Mouse (Mus musculus) small intestine, adult 2 months (tissue): ENCODE measurements around the gene Alox15. TPM values are rescaled to one million over a fixed set of nuclear protein-coding genes. Genes with fewer than 3 reads are reported as not detected.

Experiments
- H3K27ac ChIP-seq: fragments of 200-500 bp; 2 replicates; pipeline ENCODE4 v1.5.1; 2012; ENCODE audit warnings: low read depth, low read length, control low read depth, inconsistent platforms; ENCODE audit not compliant: insufficient read depth
- H3K27me3 ChIP-seq: fragments of 200-500 bp; 2 replicates; pipeline ENCODE4 v1.6.1; 2012; ENCODE audit warnings: mild to moderate bottlenecking, moderate library complexity, low read length, inconsistent platforms; ENCODE audit not compliant: control insufficient read depth, insufficient read depth
- H3K36me3 ChIP-seq: fragments of 200-500 bp; 2 replicates; pipeline ENCODE4 v1.6.1; 2012; ENCODE audit warnings: mild to moderate bottlenecking, low read length, control low read depth, inconsistent platforms; ENCODE audit not compliant: control insufficient read depth, insufficient read depth
- H3K4me1 ChIP-seq: fragments of 200-500 bp; 2 replicates; pipeline ENCODE4 v1.6.1; 2012; ENCODE audit warnings: low read length, inconsistent platforms, mixed read lengths; ENCODE audit not compliant: control insufficient read depth, insufficient read depth, insufficient read length
- H3K4me3 ChIP-seq: fragments of 200-500 bp; 2 replicates; pipeline ENCODE4 v1.5.1; 2012; ENCODE audit warnings: low read depth, mild to moderate bottlenecking, control low read depth, inconsistent platforms, low read length, moderate library complexity
- CTCF ChIP-seq: fragments of 200-500 bp; IDR thresholded peaks from 2 replicates; pipeline ENCODE4 v1.5.1; 2012; ENCODE audit warnings: low read depth, mild to moderate bottlenecking, control low read depth, inconsistent platforms, low read length, moderate library complexity, mixed read lengths; ENCODE audit not compliant: insufficient replicate concordance, insufficient read length; ENCODE audit errors: extremely low read depth
- POLR2A ChIP-seq: fragments of 200-500 bp; IDR thresholded peaks from 2 replicates; pipeline ENCODE4 v1.6.1; 2012; ENCODE audit warnings: low read depth, mild to moderate bottlenecking, control low read depth, inconsistent platforms, low read length, moderate library complexity
- WGBS: fragments of 180-500 bp; shearing (Covaris S2); methylation state at CpG from one replicate; pipeline ENCODE4 v1.1.7; 2018; 5-methylcytosine and 5-hydroxymethylcytosine counted together
- polyA plus RNA-seq: library from polyadenylated mRNA; depleted of rRNA; stranded (reverse); fragments of >200 nt; gene quantifications from 2 replicates; pipeline ENCODE4 v1.2.3, GENCODE M21; 2012; rRNA removed

Gene Alox15
- 3.2 and 8.7 TPM in 2 replicates for polyA plus RNA-seq

DNA sequence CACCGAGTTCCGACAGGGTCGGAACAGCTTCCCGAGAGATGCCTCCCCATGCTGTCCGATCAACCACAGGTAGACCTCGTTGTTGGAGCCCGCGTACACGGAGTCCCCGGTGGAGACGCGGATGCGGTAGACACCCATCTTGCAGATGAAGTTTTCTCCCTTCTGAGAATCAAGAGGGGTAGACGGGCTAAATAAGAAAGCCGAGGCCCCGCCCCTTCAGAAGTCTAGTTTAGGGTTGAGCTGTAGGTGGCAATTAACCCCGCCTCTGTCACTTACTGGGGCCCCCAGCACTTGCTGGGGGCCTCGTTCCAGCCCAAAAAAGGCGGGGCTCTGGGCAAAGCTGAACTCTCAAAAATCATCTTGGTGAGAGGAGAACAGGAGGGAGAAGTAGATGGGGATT lies at the start of gene Alox15:
Alox15 (minus strand) TSS at position 164 of the 400 bp plus-strand sequence.
- 1% methylated on average over 19 of the region's 19 CpGs for WGBS
- Histone ChIP-seq H3K4me3 (peak within 1 kb of the TSS; percentile 35; the same call in 1 of the 2 replicates), H3K27me3 (peaks cover 18% of the 10 kb centered on the region), H3K4me1 (no peaks in the 10 kb centered on the region), H3K27ac (no peak within 1 kb of the TSS), H3K36me3 (no peaks in the 10 kb centered on the region)
- TF ChIP-seq POLR2A (no peak), CTCF (no peak)

DNA sequence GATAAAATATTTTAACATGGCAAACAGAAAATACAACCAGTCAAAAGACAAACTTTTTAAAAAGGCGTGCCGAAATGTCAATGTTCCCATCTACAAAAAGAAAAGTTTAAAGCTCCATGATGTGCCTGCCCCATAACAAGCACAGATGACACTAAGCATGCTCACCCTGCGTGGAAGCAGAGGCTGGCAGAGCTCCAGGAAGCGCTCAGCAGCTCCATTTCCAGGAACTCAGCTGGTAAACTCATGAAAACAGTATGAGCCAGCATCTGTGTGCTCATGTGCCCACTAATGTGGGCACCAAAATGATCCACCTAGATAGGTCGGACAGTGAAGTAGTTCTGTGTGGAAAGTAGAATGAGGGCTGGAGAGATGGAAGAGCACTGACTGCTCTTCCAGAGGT lies 37.6 kb upstream of the Alox15 start:
- 79% methylated on average over 5 of the region's 5 CpGs for WGBS
- Histone ChIP-seq H3K4me1 (no peaks in the 10 kb centered on the region), H3K27ac (no peak overlapping the region), H3K27me3 (no peaks in the 10 kb centered on the region), H3K36me3 (peaks cover 19% of the 10 kb centered on the region), H3K4me3 (no peak overlapping the region)
- TF ChIP-seq CTCF: no peak
- no peak for TF ChIP-seq POLR2A

DNA sequence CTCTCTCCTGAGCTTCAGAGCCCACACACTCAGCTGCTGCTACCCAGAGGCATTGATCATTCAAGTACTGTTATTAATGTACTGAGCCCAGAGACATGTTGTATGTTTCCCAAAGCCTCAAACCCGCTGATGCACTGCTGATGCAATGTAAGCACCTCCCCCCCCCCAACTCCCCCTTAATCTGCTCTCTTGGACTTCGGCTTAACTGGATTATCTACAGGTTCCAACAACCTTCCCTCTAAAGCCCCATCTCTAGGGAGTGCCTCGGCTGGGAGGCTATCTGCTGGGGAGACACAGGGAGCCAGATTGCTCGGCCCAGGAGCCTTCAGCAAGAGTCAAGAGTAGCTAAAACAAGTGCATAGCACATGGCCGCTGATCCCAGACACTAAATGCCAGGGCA lies 35.6 kb upstream of the Alox15 start:
- 75% methylated on average over 5 of the region's 5 CpGs for WGBS
- H3K27ac ChIP-seq: no peak overlapping the region
- H3K4me1 ChIP-seq: no peaks in the 10 kb centered on the region
- no peaks in the 10 kb centered on the region for H3K27me3 ChIP-seq
- peaks cover 8% of the 10 kb centered on the region for H3K36me3 ChIP-seq
- TF ChIP-seq POLR2A: no peak
- no peak for TF ChIP-seq CTCF
- H3K4me3 ChIP-seq: no peak overlapping the region

GRCm38 (mm10) chr11:70384136-70384535 lies 32.3 kb upstream of the Alox15 start:
- TF ChIP-seq CTCF (no peak), POLR2A (no peak)
- H3K27ac ChIP-seq: no peak overlapping the region
- no peaks in the 10 kb centered on the region for H3K27me3 ChIP-seq
- no peak overlapping the region for H3K4me3 ChIP-seq
- 0 out of 2 replicates have a peak, but pooled peaks cover 3% of the 10 kb centered on the region for H3K36me3 ChIP-seq
- H3K4me1 ChIP-seq: no peaks in the 10 kb centered on the region
- WGBS: 63% methylated on average over 3 of the region's 3 CpGs

- H3K36me3 ChIP-seq: 0 out of 2 replicates have a peak, but pooled peaks cover 3% of the 10 kb centered on the region
- H3K27me3 ChIP-seq: no peaks in the 10 kb centered on the region; the same call in 1 of the 2 replicates
- H3K27ac ChIP-seq: no peak overlapping the region
- no peak overlapping the region for H3K4me3 ChIP-seq
- H3K4me1 ChIP-seq: no peaks in the 10 kb centered on the region
- WGBS: 82% methylated on average over 2 of the region's 2 CpGs
- TF ChIP-seq POLR2A: no peak
- no peak for TF ChIP-seq CTCF
These were observed 29.5 kb upstream of the Alox15 start for GRCm38 (mm10) chr11:70381330-70381729.

GRCm38 (mm10) chr11:70380478-70381005 lies 28.7 kb upstream of the Alox15 start:
- Histone ChIP-seq H3K4me3 (no peak overlapping the region), H3K36me3 (0 out of 2 replicates have a peak, but pooled peaks cover 2% of the 10 kb centered on the region), H3K27me3 (no peaks in the 10 kb centered on the region; the same call in 1 of the 2 replicates), H3K4me1 (no peaks in the 10 kb centered on the region), H3K27ac (no peak overlapping the region)
- no peak for TF ChIP-seq CTCF
- no peak for TF ChIP-seq POLR2A
- 52% methylated on average over 1 of the region's 1 CpGs for WGBS

GRCm38 (mm10) chr11:70376054-70376453 lies 24.2 kb upstream of the Alox15 start:
- H3K27me3 ChIP-seq: no peaks in the 10 kb centered on the region; the same call in 1 of the 2 replicates
- WGBS: 54% methylated on average over 6 of the region's 6 CpGs
- no peaks in the 10 kb centered on the region for H3K36me3 ChIP-seq
- TF ChIP-seq CTCF (no peak), POLR2A (no peak)
- no peak overlapping the region for H3K4me3 ChIP-seq
- H3K4me1 ChIP-seq: no peaks in the 10 kb centered on the region
- H3K27ac ChIP-seq: no peak overlapping the region
